Mouse (Mus musculus) embryonic facial prominence, embryonic 11.5 days (tissue): Measurements from ENCODE around the gene Kpna4. TPM values are rescaled to one million over a fixed set of nuclear protein-coding genes. Genes with fewer than 3 reads are reported as not detected.
A peak's percentile ranks its signal among the peaks of the same experiment; 100 is the strongest.

Source experiments
- ATAC-seq: fragments of 200-750 bp; cut with Nextera tagmentation; replicated peaks from 2 replicates; pipeline ENCODE4 v1.8.0; 2017; ENCODE audit warnings: low read depth; ENCODE audit not compliant: insufficient number of reproducible peaks, low FRiP score, low TSS enrichment
- DNase-seq: peaks from one replicate; pipeline ENCODE4 v3.0.0-alpha.2; 2015; ENCODE audit warnings: low spot score
- H3K27ac ChIP-seq: fragments of 300-500 bp; sonication (generic); replicated peaks from 2 replicates; pipeline ENCODE4 v1.5.1; 2014; ENCODE audit warnings: mild to moderate bottlenecking, low read depth, low read length, control low read depth
- H3K27me3 ChIP-seq: fragments of 300-500 bp; sonication (generic); 2 replicates; pipeline ENCODE4 v1.6.1; 2014; ENCODE audit warnings: mild to moderate bottlenecking, low read length, moderate library complexity, mixed read lengths; ENCODE audit not compliant: control insufficient read depth, insufficient read depth
- H3K36me3 ChIP-seq: fragments of 300-500 bp; sonication (generic); replicated peaks from 2 replicates; pipeline ENCODE4 v1.6.1; 2014; ENCODE audit warnings: low read depth, mild to moderate bottlenecking, low read length, moderate library complexity, mixed read lengths; ENCODE audit not compliant: control insufficient read depth, insufficient read depth
- H3K4me1 ChIP-seq: fragments of 300-500 bp; sonication (generic); 2 replicates; pipeline ENCODE4 v1.6.1; 2014; ENCODE audit warnings: low read length, mixed read lengths; ENCODE audit not compliant: control insufficient read depth, insufficient read depth
- H3K4me2 ChIP-seq: fragments of 300-500 bp; sonication (generic); 2 replicates; pipeline ENCODE4 v1.6.1; 2014; ENCODE audit warnings: low read depth, mild to moderate bottlenecking, control low read depth, low read length, moderate library complexity
- H3K4me3 ChIP-seq: fragments of 300-500 bp; sonication (generic); 2 replicates; pipeline ENCODE4 v1.5.1; 2014; ENCODE audit warnings: low read depth, low read length, control low read depth
- H3K9ac ChIP-seq: fragments of 300-500 bp; sonication (generic); replicated peaks from 2 replicates; pipeline ENCODE4 v1.6.1; 2014; ENCODE audit warnings: mild to moderate bottlenecking, control low read depth, low read length
- H3K9me3 ChIP-seq: fragments of 300-500 bp; sonication (generic); replicated peaks from 2 replicates; pipeline ENCODE4 v1.6.1; 2016; ENCODE audit warnings: mild to moderate bottlenecking, low read length, inconsistent platforms, mixed read lengths; ENCODE audit not compliant: control insufficient read depth
- WGBS: fragments of 180-500 bp; shearing (Covaris S2); extraction: QIAGEN DNeasy Blood & Tissue Kit; methylation state at CpG from one replicate; pipeline ENCODE4 v1.1.7; 2014; 5-methylcytosine and 5-hydroxymethylcytosine counted together
- polyA plus RNA-seq: library from polyadenylated mRNA; unstranded; fragments of >200 nt; fragmentation: Nextera tagmentation; extraction: Ambion mirVana; gene quantifications from 2 replicates; pipeline ENCODE4 v1.2.1, GENCODE M21; 2014

The Kpna4 gene
- polyA plus RNA-seq, 1 experiment from 2014 or later = 51.3 TPM

DNA sequence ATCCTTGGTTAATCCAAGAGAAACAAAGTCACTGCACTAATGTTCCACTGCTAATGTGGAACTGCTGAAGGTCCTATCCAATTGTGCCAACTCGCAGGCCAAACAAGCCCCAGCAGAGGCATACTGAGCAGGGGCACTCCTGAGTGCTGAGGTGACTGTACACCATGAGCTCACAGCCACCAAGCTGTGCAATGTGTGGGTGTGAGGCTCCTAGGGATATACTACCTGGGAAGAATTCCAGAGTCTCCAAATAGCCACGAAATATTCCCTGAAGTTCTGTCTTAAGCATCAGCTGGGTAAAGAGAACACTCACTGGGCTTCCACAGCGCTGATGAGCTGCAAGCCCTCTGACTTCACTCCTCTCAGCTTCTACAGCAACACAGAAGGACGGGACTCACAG is 79.2 kb downstream of the Kpna4 start:
- H3K27me3 ChIP-seq = no peaks in the 10 kb centered on the region
- H3K4me1 ChIP-seq = no peaks in the 10 kb centered on the region
- no peak overlapping the region for H3K27ac ChIP-seq
- ATAC-seq (no peak), DNase-seq (no peak)
- H3K4me2 ChIP-seq = no peak overlapping the region
- no peak overlapping the region for H3K9ac ChIP-seq
- 70% methylated on average over 4 of the region's 4 CpGs for WGBS
- no peaks in the 10 kb centered on the region for H3K9me3 ChIP-seq
- no peaks in the 10 kb centered on the region for H3K36me3 ChIP-seq
- H3K4me3 ChIP-seq = no peak overlapping the region

GRCm38 (mm10) chr3:69046509-69046908 is 80.4 kb downstream of the Kpna4 start:
- no peak overlapping the region for H3K9ac ChIP-seq
- H3K9me3 ChIP-seq = no peaks in the 10 kb centered on the region
- no peaks in the 10 kb centered on the region for H3K36me3 ChIP-seq
- no peaks in the 10 kb centered on the region for H3K27me3 ChIP-seq
- H3K4me1 ChIP-seq = no peaks in the 10 kb centered on the region
- no peak overlapping the region for H3K4me3 ChIP-seq
- DNase-seq (no peak), ATAC-seq (no peak)
- no peak overlapping the region for H3K27ac ChIP-seq
- H3K4me2 ChIP-seq = no peak overlapping the region
- 50% methylated on average over 4 of the region's 4 CpGs for WGBS

DNA sequence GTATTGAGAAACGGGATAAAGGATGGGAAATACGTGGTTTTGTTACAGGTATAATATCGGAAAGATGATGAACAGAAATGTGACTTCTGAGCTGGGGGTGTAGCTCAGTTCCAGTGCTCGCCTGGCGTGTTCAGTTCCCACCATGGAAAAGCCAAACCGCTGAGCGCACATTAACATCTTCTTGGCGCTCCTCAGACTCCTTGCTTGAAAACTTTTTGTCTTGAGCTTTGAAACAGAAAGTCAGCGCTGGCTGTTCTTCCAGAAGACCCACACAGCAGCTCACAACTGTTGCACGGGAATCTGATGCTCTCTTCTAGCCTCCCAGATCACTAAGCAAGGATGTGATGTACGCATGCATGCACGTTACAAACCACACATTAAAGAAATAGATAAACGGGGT is 81.2 kb downstream of the Kpna4 start:
- H3K27me3 ChIP-seq = no peaks in the 10 kb centered on the region
- peak; percentile 36 for DNase-seq
- H3K4me3 ChIP-seq = peak overlapping the region; percentile 95
- H3K4me1 ChIP-seq = no peaks in the 10 kb centered on the region
- H3K4me2 ChIP-seq = peak overlapping the region; percentile 67
- WGBS = 22% methylated on average over 13 of the region's 13 CpGs
- no peak for ATAC-seq
- peak overlapping the region; percentile 97 for H3K9ac ChIP-seq
- no peak overlapping the region for H3K27ac ChIP-seq
- H3K9me3 ChIP-seq = no peaks in the 10 kb centered on the region
- no peaks in the 10 kb centered on the region for H3K36me3 ChIP-seq

- Histone ChIP-seq H3K27me3 (no peaks in the 10 kb centered on the region), H3K4me2 (peak overlapping the region; percentile 67), H3K36me3 (no peaks in the 10 kb centered on the region), H3K4me1 (no peaks in the 10 kb centered on the region), H3K4me3 (peak overlapping the region; percentile 95), H3K9ac (peak overlapping the region; percentile 97), H3K27ac (peak overlapping the region; percentile 94), H3K9me3 (no peaks in the 10 kb centered on the region)
- DNase-seq (peak; percentile 53), ATAC-seq (no peak)
- 7% methylated on average over 9 of the region's 9 CpGs for WGBS
These were observed 81.6 kb downstream of the Kpna4 start for GRCm38 (mm10) chr3:69045400-69045703.

DNA sequence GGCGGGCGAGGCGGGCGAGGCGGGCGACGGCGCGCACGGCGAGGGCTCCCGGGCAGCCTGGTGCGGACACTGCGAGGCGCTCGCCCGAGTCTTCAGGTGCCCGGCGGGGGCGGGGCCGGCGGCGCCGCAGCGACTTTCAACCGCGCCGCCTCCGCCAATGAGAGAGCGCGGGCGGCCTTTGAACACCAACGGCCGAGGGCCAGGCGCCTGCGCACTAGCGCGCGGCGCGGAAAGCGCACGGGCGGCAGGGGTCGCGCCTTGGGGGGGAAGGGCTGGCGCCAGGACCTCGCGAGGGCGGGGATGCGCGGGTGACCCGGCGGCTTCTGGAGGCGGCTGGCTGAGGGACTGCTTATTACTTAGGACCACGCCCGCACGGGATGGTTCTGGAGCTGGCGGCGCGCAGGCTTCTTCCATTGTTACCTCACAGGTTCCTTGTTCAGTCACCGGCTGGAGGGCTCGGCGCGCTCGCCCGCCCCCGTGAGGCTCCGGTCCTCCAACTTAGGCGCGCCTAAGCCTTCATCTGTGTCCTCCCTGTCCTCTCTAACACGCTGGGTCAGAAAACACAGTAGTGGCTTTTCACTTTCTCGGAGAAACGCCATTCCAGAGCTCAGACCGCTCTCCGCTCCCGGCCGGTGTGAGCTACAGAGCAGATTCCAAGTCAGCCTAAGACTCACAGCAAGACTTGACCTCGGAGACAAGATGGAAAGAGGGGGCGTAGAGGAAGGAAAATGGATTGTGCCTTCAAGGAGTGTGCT is 82.1 kb downstream of the Kpna4 start, which contains the start of gene Trim59:
Trim59 (minus strand) TSS at position 111 of the 755 bp plus-strand sequence.
- peak within 1 kb of the TSS; percentile 95 for H3K4me3 ChIP-seq
- under 1% methylated on average over 65 of the region's 80 CpGs for WGBS
- ATAC-seq = peak; percentile 95
- peak within 1 kb of the TSS; percentile 97 for H3K9ac ChIP-seq
- DNase-seq = peak; percentile 97
- H3K9me3 ChIP-seq = no peaks in the 10 kb centered on the region
- peak within 1 kb of the TSS; percentile 67 for H3K4me2 ChIP-seq
- peak within 1 kb of the TSS; percentile 94 for H3K27ac ChIP-seq
- no peaks in the 10 kb centered on the region for H3K27me3 ChIP-seq
- H3K36me3 ChIP-seq = no peaks in the 10 kb centered on the region
- no peaks in the 10 kb centered on the region for H3K4me1 ChIP-seq

GRCm38 (mm10) chr3:69044167-69044591 is 82.7 kb downstream of the Kpna4 start:
- Histone ChIP-seq H3K27ac (peak overlapping the region; percentile 94), H3K4me3 (peak overlapping the region; percentile 95), H3K9me3 (no peaks in the 10 kb centered on the region), H3K4me2 (peak overlapping the region; percentile 44), H3K4me1 (no peaks in the 10 kb centered on the region), H3K36me3 (no peaks in the 10 kb centered on the region), H3K9ac (peak overlapping the region; percentile 97), H3K27me3 (no peaks in the 10 kb centered on the region)
- ATAC-seq (peak; percentile 64), DNase-seq (peak; percentile 70)
- WGBS = under 1% methylated on average over 40 of the region's 42 CpGs

GRCm38 (mm10) chr3:69041298-69041697 is 85.6 kb downstream of the Kpna4 start:
- WGBS = 64% methylated on average over 5 of the region's 5 CpGs
- H3K27me3 ChIP-seq = no peaks in the 10 kb centered on the region
- ATAC-seq (no peak), DNase-seq (no peak)
- no peak overlapping the region for H3K4me2 ChIP-seq
- no peak overlapping the region for H3K27ac ChIP-seq
- no peaks in the 10 kb centered on the region for H3K4me1 ChIP-seq
- H3K36me3 ChIP-seq = no peaks in the 10 kb centered on the region
- H3K4me3 ChIP-seq = no peak overlapping the region; the same call in 1 of the 2 replicates
- no peak overlapping the region for H3K9ac ChIP-seq
- no peaks in the 10 kb centered on the region for H3K9me3 ChIP-seq

GRCm38 (mm10) chr3:69040105-69040504 is 86.8 kb downstream of the Kpna4 start:
- Histone ChIP-seq H3K36me3 (no peaks in the 10 kb centered on the region), H3K4me2 (no peak overlapping the region), H3K4me1 (no peaks in the 10 kb centered on the region), H3K27me3 (no peaks in the 10 kb centered on the region), H3K4me3 (no peak overlapping the region), H3K9ac (no peak overlapping the region), H3K9me3 (no peaks in the 10 kb centered on the region), H3K27ac (no peak overlapping the region)
- DNase-seq (no peak), ATAC-seq (no peak)
- 93% methylated on average over 2 of the region's 2 CpGs for WGBS
